ENCODE assay signal across 15 mouse cellular contexts in genomic region chr7:132264763-132265162, GRCm38 (mm10). TPM values are rescaled to one million over a fixed set of nuclear protein-coding genes. Genes with fewer than 3 reads are reported as not detected.
DNase-seq lines count a peak whose midpoint lies in the region; ATAC-seq and TF ChIP-seq lines count a peak whose summit lies in the region.
"Had no signal": no experiment of that assay in that cellular context is flagged by ENCODE, and none has a peak within 500 bp of the region (broad histone marks: within the 10 kb centered on the region; RNA-seq: fewer than 3 reads in every experiment).

No protein-coding gene starts in this region.

- no peak overlapping the region for H3K4me2 ChIP-seq in forebrain, postnatal 0 days (ENCODE audit: low read depth)
- no peak overlapping the region for H3K4me2 ChIP-seq in midbrain, embryonic 12.5 days (replicated peaks)
- H3K4me2 ChIP-seq: heart, embryonic 13.5 days; liver, embryonic 15.5 days had no signal

- intact Hi-C loops in left cerebral cortex, postnatal 14 days (cut with DNase I): no loop called here

- WGBS in forebrain, postnatal 0 days: 43% methylated on average over 3 of the region's 3 CpGs
- WGBS in midbrain, embryonic 12.5 days: 77% methylated on average over 3 of the region's 3 CpGs

- DNase-seq in left cerebral cortex, postnatal 14 days (ENCODE audit: low spot score in 2 of 2): peak; percentile 43 to 53
- no peak for DNase-seq in left cerebral cortex, adult 11 months (ENCODE audit: low spot score)
- DNase-seq in brain, adult 2 months (ENCODE audit: low read depth, low spot score): peak; percentile 79
- peak; percentile 56 for DNase-seq in forebrain, postnatal 0 days
- no peak for DNase-seq in thymus, postnatal 0 days (ENCODE audit: low spot score)
- no peak for DNase-seq in cerebellum, postnatal 14 days
- DNase-seq: cerebellum, adult 2 months; gastrocnemius, postnatal 25 days; kidney, adult 9 months; lung, postnatal 36 days; right cerebral cortex, postnatal 25 days; thymus, postnatal 36 days had no signal

- no peak overlapping the region for H3K4me3 ChIP-seq in forebrain, postnatal 0 days (ENCODE audit: low read depth, low read length)
- no peak overlapping the region for H3K4me3 ChIP-seq in midbrain, embryonic 12.5 days
- H3K4me3 ChIP-seq: heart, embryonic 13.5 days; liver, embryonic 15.5 days had no signal

- H3K4me1 ChIP-seq in forebrain, postnatal 0 days (ENCODE audit: insufficient read depth): peaks cover 7% of the 10 kb centered on the region; the same call in 1 of the 2 replicates
- H3K4me1 ChIP-seq in midbrain, embryonic 12.5 days: peaks cover 30% of the 10 kb centered on the region

- H3K27me3 ChIP-seq in forebrain, postnatal 0 days (ENCODE audit: insufficient read depth, low read length): no peaks in the 10 kb centered on the region
- H3K27me3 ChIP-seq in midbrain, embryonic 12.5 days: no peaks in the 10 kb centered on the region
- H3K27me3 ChIP-seq: heart, embryonic 13.5 days; liver, embryonic 15.5 days had no signal

- H3K27ac ChIP-seq in forebrain, postnatal 0 days (ENCODE audit: low read depth, low read length): no peak overlapping the region
- H3K27ac ChIP-seq in midbrain, embryonic 12.5 days (replicated peaks): peak overlapping the region; percentile 87
- H3K27ac ChIP-seq: heart, embryonic 13.5 days; liver, embryonic 15.5 days had no signal

- no peaks in the 10 kb centered on the region for H3K36me3 ChIP-seq in forebrain, postnatal 0 days (ENCODE audit: insufficient read depth)
- peaks cover 52% of the 10 kb centered on the region for H3K36me3 ChIP-seq in midbrain, embryonic 12.5 days
- H3K36me3 ChIP-seq: liver, embryonic 15.5 days had no signal

- ATAC-seq in forebrain, postnatal 0 days: peak; percentile 61; the same call in 1 of the 2 replicates
- ATAC-seq in midbrain, embryonic 12.5 days (ENCODE audit: low FRiP score, low read depth): no peak

- TF ChIP-seq CTCF in forebrain, postnatal 0 days (IDR thresholded peaks at IDR 0.05; ENCODE audit: low read depth): no peak

- no peak overlapping the region for H3K9ac ChIP-seq in forebrain, postnatal 0 days
- H3K9ac ChIP-seq in midbrain, embryonic 12.5 days (replicated peaks): no peak overlapping the region
- H3K9ac ChIP-seq: heart, embryonic 13.5 days; liver, embryonic 15.5 days had no signal

- no peaks in the 10 kb centered on the region for H3K9me3 ChIP-seq in forebrain, postnatal 0 days (ENCODE audit: low read length)
- no peaks in the 10 kb centered on the region for H3K9me3 ChIP-seq in midbrain, embryonic 12.5 days
- H3K9me3 ChIP-seq: heart, embryonic 13.5 days; liver, embryonic 15.5 days had no signal

RNA-seq across cellular contexts. Expression of gene Chst15, which starts 52.3 kb away (rescaled TPM):
- total RNA-seq in left cerebral cortex, postnatal 14 days (2021): 10 to 100 TPM; 33.0 to 34.7 TPM
- 19.3 and 20.5 TPM in 2 replicates for total RNA-seq in forebrain, postnatal 0 days (2014; rRNA removed)
- polyA plus RNA-seq in forebrain, postnatal 0 days (2015; fragmentation: Nextera tagmentation; extraction: Ambion mirVana): 7.2 and 12.8 TPM in 2 replicates
- 27.5 and 28.0 TPM in 2 replicates for polyA plus RNA-seq in midbrain, embryonic 12.5 days (2016; fragmentation: Nextera tagmentation; extraction: Ambion mirVana)
- polyA plus RNA-seq in thymus, postnatal 0 days (2015; fragmentation: Nextera tagmentation; extraction: Ambion mirVana): 5.9 and 8.2 TPM in 2 replicates

Comparison
In these comparisons a context has a peak if more than half of its experiments do, and no peak if none do; other contexts are left out.
1. DNase-seq: peak in left cerebral cortex, postnatal 14 days (2 of 2), brain, adult 2 months (single experiment) and forebrain, postnatal 0 days (single experiment); none in left cerebral cortex, adult 11 months (single experiment), thymus, postnatal 0 days (single experiment) and cerebellum, postnatal 14 days (0 of 2).